Mouse (Mus musculus) cerebellum, adult 2 months (tissue): ENCODE data around the gene Klra5. TPM values are rescaled to one million over a fixed set of nuclear protein-coding genes. Genes with fewer than 3 reads are reported as not detected.
"Not testable (repeated sequence)": the region's sequence is repeated elsewhere in the genome, so short reads cannot be mapped to it uniquely, and the experiment has no call there.

Experiments used
- DNase-seq, 2 experiments: peaks; one replicate each; pipeline ENCODE4 v3.0.0; 2021
- H3K27ac ChIP-seq: fragments of 200-500 bp; 2 replicates; pipeline ENCODE4 v1.5.1; 2012; ENCODE audit warnings: low read length, control low read depth, inconsistent platforms; ENCODE audit not compliant: insufficient read depth
- H3K27me3 ChIP-seq: fragments of 200-500 bp; 2 replicates; pipeline ENCODE4 v1.6.1; 2012; ENCODE audit warnings: inconsistent platforms, mild to moderate bottlenecking, low read length, moderate library complexity; ENCODE audit not compliant: control insufficient read depth, insufficient read depth
- H3K4me1 ChIP-seq: fragments of 200-500 bp; 2 replicates; pipeline ENCODE4 v1.6.1; 2011; ENCODE audit warnings: low read length; ENCODE audit not compliant: control insufficient read depth, insufficient read depth
- H3K4me3 ChIP-seq: fragments of 200-500 bp; replicated peaks from 2 replicates; pipeline ENCODE3; 2011; ENCODE audit warnings: mild to moderate bottlenecking, low read depth, low read length, control low read depth; ENCODE audit not compliant: insufficient read depth
- CTCF ChIP-seq: fragments of 200-500 bp; IDR thresholded peaks from 2 replicates; pipeline ENCODE4 v1.5.1; 2011; ENCODE audit warnings: low read depth, mild to moderate bottlenecking, control low read depth, low read length, moderate library complexity, borderline replicate concordance; ENCODE audit not compliant: insufficient read depth
- POLR2A ChIP-seq: fragments of 200-500 bp; IDR thresholded peaks from 2 replicates; pipeline ENCODE4 v1.6.1; 2011; ENCODE audit warnings: low read length, control low read depth, borderline replicate concordance; ENCODE audit not compliant: insufficient read depth
- WGBS: fragments of 180-500 bp; shearing (Covaris S2); methylation state at CpG from one replicate; pipeline ENCODE4 v1.1.7; 2018; 5-methylcytosine and 5-hydroxymethylcytosine counted together
- polyA plus RNA-seq: library from polyadenylated mRNA; depleted of rRNA; stranded (reverse); fragments of >200 nt; gene quantifications from 2 replicates; pipeline ENCODE4 v1.2.3, GENCODE M21; 2012; rRNA removed

The Klra5 gene
- not detected in 2 replicates for polyA plus RNA-seq

DNA sequence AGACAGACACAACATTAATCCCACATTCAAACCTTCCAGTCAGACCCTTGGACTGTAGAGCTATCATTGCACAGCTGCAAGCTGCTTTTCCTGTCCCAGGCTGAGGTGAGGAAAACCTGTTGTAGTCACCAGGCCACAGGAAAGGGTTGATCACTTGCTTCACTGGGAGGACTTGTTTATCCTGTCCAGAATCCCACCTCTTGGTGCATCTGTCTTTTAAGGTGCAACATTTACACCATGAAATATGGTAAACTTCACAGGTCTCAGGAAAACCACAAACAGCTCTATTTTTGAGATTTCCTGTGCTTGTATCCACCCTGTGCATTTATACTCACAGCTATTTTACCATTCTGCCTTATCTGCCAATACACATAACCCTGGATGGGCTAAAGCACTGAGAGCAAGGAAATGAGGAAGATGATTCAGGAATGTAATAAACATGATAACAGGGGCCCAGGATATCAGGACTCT is at the start of gene Klra5:
TSS of gene Klra5 (minus strand) at position 175 of the 471 bp plus-strand sequence.
- H3K27ac ChIP-seq, H3K4me3 ChIP-seq, H3K27me3 ChIP-seq, DNase-seq, H3K4me1 ChIP-seq: not testable (repeated sequence)

- Histone ChIP-seq H3K4me1 (no peaks in the 10 kb centered on the region), H3K27ac (no peak overlapping the region), H3K27me3 (no peaks in the 10 kb centered on the region), H3K4me3 (no peak overlapping the region)
- 60% methylated on average over 1 of the region's 1 CpGs for WGBS
- TF ChIP-seq CTCF (no peak), POLR2A (no peak)
- DNase-seq, result no peak
Measured at GRCm38 (mm10) chr6:129916996-129917395, 454 bp downstream of the Klra5 start.

DNA sequence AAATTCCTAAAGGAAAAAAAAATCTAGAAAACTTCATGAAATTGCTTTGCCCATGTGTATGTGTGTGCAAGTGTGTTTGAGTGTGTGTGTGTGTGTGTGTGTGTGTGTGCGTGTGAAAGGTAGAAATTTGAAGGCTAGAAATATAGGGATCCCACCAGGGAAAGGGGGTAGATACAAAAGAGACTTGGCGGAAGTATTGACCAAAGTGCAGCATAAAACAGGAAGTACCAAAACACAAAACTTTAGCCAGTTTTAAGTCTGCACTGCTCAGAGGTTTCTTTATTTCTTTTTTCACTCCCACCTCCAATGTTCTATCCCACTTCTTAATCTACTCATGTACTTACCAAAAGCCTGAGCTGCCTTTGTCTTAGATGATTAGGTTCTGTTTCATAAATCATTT is 34.9 kb downstream of the Klra5 start:
- Histone ChIP-seq H3K4me1 (no peaks in the 10 kb centered on the region), H3K27ac (no peak overlapping the region), H3K27me3 (no peaks in the 10 kb centered on the region), H3K4me3 (no peak overlapping the region)
- WGBS, result 91% methylated on average over 2 of the region's 2 CpGs
- no peak for DNase-seq
- no peak for TF ChIP-seq CTCF

DNA sequence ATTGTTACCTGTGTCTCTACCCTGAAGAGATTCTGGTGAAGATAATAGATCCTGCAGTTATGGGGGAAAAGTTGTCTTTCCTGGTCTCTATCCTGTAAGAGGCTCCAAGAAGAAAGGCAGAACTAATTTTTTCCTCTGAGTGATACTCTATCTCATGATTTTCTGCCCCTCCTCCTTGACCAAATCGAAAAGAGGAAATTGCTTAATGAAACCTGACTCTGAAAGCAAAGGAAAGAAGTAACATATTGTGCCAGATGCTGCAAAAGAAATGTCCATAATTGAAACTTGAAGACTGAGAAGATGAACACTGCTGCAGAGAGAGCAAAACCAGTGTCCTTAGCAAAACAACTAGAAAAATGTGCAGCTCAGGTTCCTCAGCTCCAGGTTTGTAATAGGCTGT is 40.9 kb downstream of the Klra5 start, which contains the start of gene Klra17:
TSS of gene Klra17 (minus strand) at position 124 of the 400 bp plus-strand sequence.
- DNase-seq, result no peak
- TF ChIP-seq CTCF (no peak), POLR2A (no peak)
- WGBS, result 28% methylated on average over 1 of the region's 1 CpGs

GRCm38 (mm10) chr6:129862349-129862748 is 55.1 kb downstream of the Klra5 start, which contains the start of gene Gm17631:
Gene Gm17631 (plus strand): TSS chr6:129862649.
- no CpG with 5 or more reads among the region's 3 CpGs for WGBS
- not testable (repeated sequence) for H3K27ac ChIP-seq, H3K4me1 ChIP-seq, H3K27me3 ChIP-seq, H3K4me3 ChIP-seq, DNase-seq

More for the DNA sequence above, 40.9 kb downstream of the Klra5 start, which contains the start of gene Klra17:
- Histone ChIP-seq H3K4me3 (no peak within 1 kb of the TSS), H3K4me1 (no peaks in the 10 kb centered on the region), H3K27me3 (no peaks in the 10 kb centered on the region), H3K27ac (no peak within 1 kb of the TSS)

Other genes with a start within 250 kb of the Klra5 start
- not detected in 2 replicates for gene Klrc1, start 238.7 kb downstream of the Klra5 start, polyA plus RNA-seq
- gene Klri1, start 200.5 kb downstream of the Klra5 start, polyA plus RNA-seq, result not detected in 2 replicates
- not detected in 2 replicates for gene Klri2, start 177.2 kb downstream of the Klra5 start, polyA plus RNA-seq
- not detected in 2 replicates for gene Gm156, start 133.4 kb downstream of the Klra5 start, polyA plus RNA-seq
- not detected in 2 replicates for gene Gm17631, start 55.0 kb downstream of the Klra5 start, polyA plus RNA-seq
- not detected in 2 replicates for gene Klra17, start 41.0 kb downstream of the Klra5 start, polyA plus RNA-seq
- not detected in 2 replicates for gene Klra6, start 109.3 kb upstream of the Klra5 start, polyA plus RNA-seq
- not detected in 2 replicates for gene Klra4, start 149.6 kb upstream of the Klra5 start, polyA plus RNA-seq
- not detected in 2 replicates for gene Klra8, start 212.2 kb upstream of the Klra5 start, polyA plus RNA-seq